Mouse (Mus musculus) liver, postnatal 0 days (tissue): ENCODE results near the gene Rasal2.

Experiments used
- CTCF ChIP-seq: sonication (generic); IDR thresholded peaks from 2 replicates; pipeline ENCODE4 v1.5.1; 2016; ENCODE audit warnings: antibody characterized with exemption, low read depth
- EP300 ChIP-seq: IDR thresholded peaks from 2 replicates; pipeline ENCODE4 v1.6.1; 2016; ENCODE audit warnings: antibody characterized with exemption, low read depth, mild to moderate bottlenecking

GRCm38 (mm10) chr1:157285366-157285765 lies 127.0 kb downstream of the Rasal2 start:
- TF ChIP-seq CTCF (no peak), EP300 (no peak)
